Mouse (Mus musculus): ENCODE measurements around the gene Slc2a10.

GRCm38 (mm10) chr2:165475850-165476249 is 27.7 kb upstream of the Slc2a10 start:
- no peak for TF ChIP-seq CTCF (IDR thresholded peaks at IDR 0.05; ENCODE audit: low read depth)
- no peak for TF ChIP-seq EP300 (IDR thresholded peaks at IDR 0.05; ENCODE audit: low read depth)
